Mouse (Mus musculus) erythroblast, embryonic 14.5 days (primary cell): Measurements from ENCODE around the gene Clk3.

Experiments
- GATA1 ChIP-seq: IDR thresholded peaks from 2 replicates; pipeline ENCODE4 v1.6.1; 2012; ENCODE audit warnings: low read length, inconsistent platforms, mixed read lengths
- TAL1 ChIP-seq: IDR thresholded peaks from 3 replicates; pipeline ENCODE4 v1.6.1; 2012; ENCODE audit warnings: low read length, inconsistent platforms, mixed read lengths

GRCm38 (mm10) chr9:57706496-57706895 lies 59.2 kb downstream of the Clk3 start:
- no peak for TF ChIP-seq GATA1
- TF ChIP-seq TAL1, result no peak
